Mouse (Mus musculus): Measurements from ENCODE around the gene Akr1c14. TPM values are rescaled to one million over a fixed set of nuclear protein-coding genes. Genes with fewer than 3 reads are reported as not detected.
"Not testable (repeated sequence)": the region's sequence is repeated elsewhere in the genome, so short reads cannot be mapped to it uniquely, and the experiment has no call there.

Akr1c14 gene
- total and polyA plus RNA-seq, 3 experiments = not detected

GRCm38 (mm10) chr13:4035052-4035451 is 13.8 kb upstream of the Akr1c14 start:
- Histone ChIP-seq H3K9me3 (replicated peaks) (no peaks in the 10 kb centered on the region), H3K4me1 (ENCODE audit: insufficient read depth, low read depth, low read length) (no peaks in the 10 kb centered on the region), H3K36me3 (replicated peaks) (no peaks in the 10 kb centered on the region), H3K4me3 (ENCODE audit: low read depth, low read length) (no peak overlapping the region), H3K27me3 (ENCODE audit: insufficient read depth, low read length) (no peaks in the 10 kb centered on the region)
- TF ChIP-seq CTCF (IDR thresholded peaks at IDR 0.05; ENCODE audit: low read depth, low read length) (no peak), TAL1 (conservative IDR thresholded peaks at IDR 0.05; ENCODE audit: low read depth, low read length) (no peak), GATA1 (IDR thresholded peaks at IDR 0.05; ENCODE audit: borderline replicate concordance, low read length) (no peak), POLR2AphosphoS5 (IDR thresholded peaks at IDR 0.05; ENCODE audit: insufficient replicate concordance, low read depth, low read length) (no peak), GATA2 (IDR thresholded peaks at IDR 0.05; ENCODE audit: borderline replicate concordance, low read depth, low read length) (no peak)
- no peak for DNase-seq (ENCODE audit: low spot score)
- no peak for ATAC-seq (ENCODE audit: extremely low read depth, insufficient number of reproducible peaks, low FRiP score, poor library complexity, severe bottlenecking)

- Histone ChIP-seq H3K9me3 (replicated peaks) (no peaks in the 10 kb centered on the region), H3K4me1 (ENCODE audit: insufficient read depth, low read depth, low read length) (no peaks in the 10 kb centered on the region), H3K36me3 (replicated peaks) (no peaks in the 10 kb centered on the region), H3K27me3 (ENCODE audit: insufficient read depth, low read length) (no peaks in the 10 kb centered on the region), H3K4me3 (ENCODE audit: low read depth, low read length) (no peak overlapping the region)
- ATAC-seq (ENCODE audit: extremely low read depth, insufficient number of reproducible peaks, low FRiP score, poor library complexity, severe bottlenecking) (no peak), DNase-seq (ENCODE audit: low spot score) (no peak)
- TF ChIP-seq CTCF (IDR thresholded peaks at IDR 0.05; ENCODE audit: low read depth, low read length) (no peak), GATA1 (IDR thresholded peaks at IDR 0.05; ENCODE audit: borderline replicate concordance, low read length) (no peak), POLR2AphosphoS5 (IDR thresholded peaks at IDR 0.05; ENCODE audit: insufficient replicate concordance, low read depth, low read length) (no peak), GATA2 (IDR thresholded peaks at IDR 0.05; ENCODE audit: borderline replicate concordance, low read depth, low read length) (no peak), TAL1 (conservative IDR thresholded peaks at IDR 0.05; ENCODE audit: low read depth, low read length) (no peak)
These were observed 2.7 kb upstream of the Akr1c14 start for GRCm38 (mm10) chr13:4046113-4046512.

- no peak for TF ChIP-seq CTCF (IDR thresholded peaks at IDR 0.05; ENCODE audit: low read depth, low read length)
- TF ChIP-seq GATA1 (IDR thresholded peaks at IDR 0.05; ENCODE audit: borderline replicate concordance, low read length) = no peak
- no peak for TF ChIP-seq POLR2AphosphoS5 (IDR thresholded peaks at IDR 0.05; ENCODE audit: insufficient replicate concordance, low read depth, low read length)
- TF ChIP-seq TAL1 (conservative IDR thresholded peaks at IDR 0.05; ENCODE audit: low read depth, low read length) = no peak
- TF ChIP-seq GATA2 (IDR thresholded peaks at IDR 0.05; ENCODE audit: borderline replicate concordance, low read depth, low read length) = no peak
- Histone ChIP-seq H3K9me3 (replicated peaks) (no peaks in the 10 kb centered on the region), H3K4me3 (ENCODE audit: low read depth, low read length) (no peak overlapping the region), H3K4me1 (ENCODE audit: insufficient read depth, low read depth, low read length) (no peaks in the 10 kb centered on the region), H3K36me3 (replicated peaks) (no peaks in the 10 kb centered on the region), H3K27me3 (ENCODE audit: insufficient read depth, low read length) (no peaks in the 10 kb centered on the region)
- no peak for DNase-seq (ENCODE audit: low spot score)
- no peak for ATAC-seq (ENCODE audit: extremely low read depth, insufficient number of reproducible peaks, low FRiP score, poor library complexity, severe bottlenecking)
These were observed 2.0 kb upstream of the Akr1c14 start for GRCm38 (mm10) chr13:4046841-4047240.

DNA sequence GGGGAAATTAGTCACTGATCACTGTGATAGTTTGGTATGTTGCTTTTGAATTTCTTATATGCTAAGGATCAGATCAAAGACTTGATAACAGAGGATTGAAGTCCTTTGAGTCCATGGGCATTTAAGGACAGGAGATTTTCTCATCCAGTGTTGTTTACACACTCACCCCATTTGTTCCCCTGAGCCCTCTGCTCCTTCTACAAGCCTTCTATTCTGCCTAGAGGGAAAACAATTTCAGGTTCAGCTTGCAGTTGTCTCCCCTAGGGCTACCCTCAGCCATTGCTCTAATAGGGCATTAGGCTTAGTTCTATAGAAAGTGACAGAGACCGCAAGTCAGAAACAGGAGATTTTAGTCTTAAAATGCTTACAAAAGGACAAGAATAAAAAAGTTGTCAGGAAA is 585 bp upstream of the Akr1c14 start:
- Histone ChIP-seq H3K27me3 (ENCODE audit: insufficient read depth, low read length) (no peaks in the 10 kb centered on the region), H3K9me3 (replicated peaks) (no peaks in the 10 kb centered on the region), H3K4me1 (ENCODE audit: insufficient read depth, low read depth, low read length) (no peaks in the 10 kb centered on the region), H3K4me3 (ENCODE audit: low read depth, low read length) (no peak overlapping the region), H3K36me3 (replicated peaks) (no peaks in the 10 kb centered on the region)
- ATAC-seq (ENCODE audit: extremely low read depth, insufficient number of reproducible peaks, low FRiP score, poor library complexity, severe bottlenecking) = no peak
- TF ChIP-seq POLR2AphosphoS5 (IDR thresholded peaks at IDR 0.05; ENCODE audit: insufficient replicate concordance, low read depth, low read length) = no peak
- no peak for DNase-seq (ENCODE audit: low spot score)

- Histone ChIP-seq H3K27me3 (ENCODE audit: insufficient read depth, low read length) (no peaks in the 10 kb centered on the region), H3K4me3 (ENCODE audit: low read depth, low read length) (no peak overlapping the region), H3K36me3 (replicated peaks) (no peaks in the 10 kb centered on the region), H3K9me3 (replicated peaks) (no peaks in the 10 kb centered on the region), H3K4me1 (ENCODE audit: insufficient read depth, low read depth, low read length) (no peaks in the 10 kb centered on the region)
- TF ChIP-seq GATA1 (IDR thresholded peaks at IDR 0.05; ENCODE audit: borderline replicate concordance, low read length) (no peak), GATA2 (IDR thresholded peaks at IDR 0.05; ENCODE audit: borderline replicate concordance, low read depth, low read length) (no peak), TAL1 (conservative IDR thresholded peaks at IDR 0.05; ENCODE audit: low read depth, low read length) (no peak), CTCF (IDR thresholded peaks at IDR 0.05; ENCODE audit: low read depth, low read length) (no peak)
- DNase-seq (ENCODE audit: low spot score) = no peak
- ATAC-seq (ENCODE audit: extremely low read depth, insufficient number of reproducible peaks, low FRiP score, poor library complexity, severe bottlenecking) = no peak
These were observed 844 bp downstream of the Akr1c14 start for GRCm38 (mm10) chr13:4049655-4050054.

DNA sequence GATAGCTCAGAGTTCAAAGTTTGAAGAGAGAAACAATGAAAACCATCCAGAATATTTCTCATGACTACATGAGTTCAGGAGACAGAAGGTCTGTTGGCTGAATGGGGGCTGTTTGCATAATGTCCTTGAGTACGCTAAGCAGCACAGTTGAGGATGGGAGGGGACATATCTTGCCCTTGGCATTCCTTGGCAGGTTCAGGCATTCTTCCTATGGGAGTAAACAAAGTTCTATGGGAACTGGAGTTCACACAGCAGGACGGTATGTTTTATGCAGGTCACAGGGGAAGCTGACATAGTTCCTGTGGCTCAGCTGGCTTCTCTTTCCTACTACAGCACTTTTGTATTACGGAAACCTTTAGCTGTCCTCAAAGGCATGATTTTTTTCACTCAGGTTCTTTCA is 6.6 kb downstream of the Akr1c14 start:
- DNase-seq (ENCODE audit: low spot score) = no peak

DNA sequence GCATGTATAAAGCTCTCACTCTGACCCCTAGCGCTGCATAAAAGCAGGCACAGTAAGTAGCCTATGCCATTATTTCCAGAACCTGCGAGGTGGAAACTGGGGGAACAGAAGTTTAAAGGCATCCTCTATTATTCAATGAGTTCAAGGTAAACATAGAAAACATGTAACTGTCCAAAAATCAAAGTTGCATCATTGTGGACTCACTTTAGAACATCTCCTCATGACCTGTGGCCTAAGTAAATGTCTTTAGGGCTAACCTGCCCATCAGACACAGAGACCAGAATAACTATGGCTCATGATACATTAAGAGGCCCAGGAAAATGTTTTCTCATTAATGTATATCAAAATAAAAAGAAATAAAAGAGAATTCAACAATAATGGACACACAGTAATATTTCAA is 7.4 kb downstream of the Akr1c14 start:
- Histone ChIP-seq H3K27me3 (ENCODE audit: insufficient read depth, low read length) (no peaks in the 10 kb centered on the region), H3K36me3 (replicated peaks) (no peaks in the 10 kb centered on the region), H3K4me1 (ENCODE audit: insufficient read depth, low read depth, low read length) (no peaks in the 10 kb centered on the region), H3K9me3 (replicated peaks) (no peaks in the 10 kb centered on the region), H3K4me3 (ENCODE audit: low read depth, low read length) (no peak overlapping the region)
- DNase-seq (ENCODE audit: low spot score) (no peak), ATAC-seq (ENCODE audit: extremely low read depth, insufficient number of reproducible peaks, low FRiP score, poor library complexity, severe bottlenecking) (no peak)
- TF ChIP-seq GATA1 (IDR thresholded peaks at IDR 0.05; ENCODE audit: borderline replicate concordance, low read length) = no peak
- no peak for TF ChIP-seq TAL1 (conservative IDR thresholded peaks at IDR 0.05; ENCODE audit: low read depth, low read length)
- TF ChIP-seq CTCF (IDR thresholded peaks at IDR 0.05; ENCODE audit: low read depth, low read length) = no peak
- no peak for TF ChIP-seq GATA2 (IDR thresholded peaks at IDR 0.05; ENCODE audit: borderline replicate concordance, low read depth, low read length)
- TF ChIP-seq POLR2AphosphoS5 (IDR thresholded peaks at IDR 0.05; ENCODE audit: insufficient replicate concordance, low read depth, low read length) = no peak

More for the DNA sequence above, 6.6 kb downstream of the Akr1c14 start:
- Histone ChIP-seq H3K4me1 (ENCODE audit: insufficient read depth, low read depth, low read length) (no peaks in the 10 kb centered on the region), H3K36me3 (replicated peaks) (no peaks in the 10 kb centered on the region), H3K9me3 (replicated peaks) (no peaks in the 10 kb centered on the region), H3K27me3 (ENCODE audit: insufficient read depth, low read length) (no peaks in the 10 kb centered on the region), H3K4me3 (ENCODE audit: low read depth, low read length) (no peak overlapping the region)
- no peak for ATAC-seq (ENCODE audit: extremely low read depth, insufficient number of reproducible peaks, low FRiP score, poor library complexity, severe bottlenecking)
- TF ChIP-seq GATA1 (IDR thresholded peaks at IDR 0.05; ENCODE audit: borderline replicate concordance, low read length) (no peak), POLR2AphosphoS5 (IDR thresholded peaks at IDR 0.05; ENCODE audit: insufficient replicate concordance, low read depth, low read length) (no peak), CTCF (IDR thresholded peaks at IDR 0.05; ENCODE audit: low read depth, low read length) (no peak), TAL1 (conservative IDR thresholded peaks at IDR 0.05; ENCODE audit: low read depth, low read length) (no peak), GATA2 (IDR thresholded peaks at IDR 0.05; ENCODE audit: borderline replicate concordance, low read depth, low read length) (no peak)

GRCm38 (mm10) chr13:4058239-4058638 is 9.4 kb downstream of the Akr1c14 start:
- not testable (repeated sequence) for H3K4me3 ChIP-seq (ENCODE audit: low read depth, low read length); H3K36me3 ChIP-seq (replicated peaks); H3K4me1 ChIP-seq (ENCODE audit: insufficient read depth, low read depth, low read length); ATAC-seq (ENCODE audit: extremely low read depth, insufficient number of reproducible peaks, low FRiP score, poor library complexity, severe bottlenecking); DNase-seq (ENCODE audit: low spot score); H3K9me3 ChIP-seq (replicated peaks); H3K27me3 ChIP-seq (ENCODE audit: insufficient read depth, low read length)
